Mouse (Mus musculus) ovary, postnatal 36 days (tissue): ENCODE results near the gene Mrpl43.
"Not testable (repeated sequence)": the region's sequence is repeated elsewhere in the genome, so short reads cannot be mapped to it uniquely, and the experiment has no call there.

Experiments used
- DNase-seq: peaks from one replicate; pipeline ENCODE4 v3.0.0; 2022; ENCODE audit warnings: low spot score, mixed read lengths

Gene Mrpl43

DNA sequence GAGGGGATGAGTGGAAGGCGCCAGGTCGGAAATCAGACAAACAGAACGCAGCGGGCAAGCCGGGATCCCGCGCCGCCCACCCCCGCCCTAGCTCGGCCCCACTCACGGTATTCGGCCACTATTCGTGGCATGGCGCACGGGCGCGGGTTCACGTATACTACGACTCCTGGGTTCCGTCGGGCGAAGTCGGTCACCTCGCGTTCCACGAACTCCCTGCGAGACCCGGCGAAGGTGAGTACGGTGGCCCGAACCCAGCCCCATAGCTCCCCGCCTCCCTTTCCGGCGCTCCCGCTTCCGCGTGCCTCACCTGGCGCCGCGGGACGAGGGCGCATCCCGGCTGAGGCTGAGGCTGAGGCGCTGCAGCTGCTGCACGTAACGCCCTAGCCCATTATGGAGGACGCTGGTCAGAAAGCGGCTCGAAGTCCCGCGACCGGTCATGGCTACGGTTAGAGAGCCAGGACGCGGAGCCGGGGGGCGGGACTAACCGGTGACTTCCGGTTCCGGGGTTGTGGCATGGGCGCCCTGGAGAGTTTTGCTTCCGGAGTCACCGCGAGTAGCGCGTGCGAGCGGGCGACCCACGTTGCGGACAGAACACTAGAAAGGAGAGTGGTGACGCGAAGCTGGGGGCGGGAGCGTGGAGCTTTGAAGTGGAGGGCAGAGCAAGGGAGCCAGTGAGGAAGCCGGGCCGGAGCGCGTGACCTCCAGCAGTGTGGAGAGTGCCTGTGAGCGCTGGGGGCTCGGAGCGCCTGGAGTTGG, at the start of gene Mrpl43:
Gene Mrpl43, minus strand, starts transcription at position 486 of the 756 bp plus-strand sequence.
- peak; percentile 95 for DNase-seq

DNA sequence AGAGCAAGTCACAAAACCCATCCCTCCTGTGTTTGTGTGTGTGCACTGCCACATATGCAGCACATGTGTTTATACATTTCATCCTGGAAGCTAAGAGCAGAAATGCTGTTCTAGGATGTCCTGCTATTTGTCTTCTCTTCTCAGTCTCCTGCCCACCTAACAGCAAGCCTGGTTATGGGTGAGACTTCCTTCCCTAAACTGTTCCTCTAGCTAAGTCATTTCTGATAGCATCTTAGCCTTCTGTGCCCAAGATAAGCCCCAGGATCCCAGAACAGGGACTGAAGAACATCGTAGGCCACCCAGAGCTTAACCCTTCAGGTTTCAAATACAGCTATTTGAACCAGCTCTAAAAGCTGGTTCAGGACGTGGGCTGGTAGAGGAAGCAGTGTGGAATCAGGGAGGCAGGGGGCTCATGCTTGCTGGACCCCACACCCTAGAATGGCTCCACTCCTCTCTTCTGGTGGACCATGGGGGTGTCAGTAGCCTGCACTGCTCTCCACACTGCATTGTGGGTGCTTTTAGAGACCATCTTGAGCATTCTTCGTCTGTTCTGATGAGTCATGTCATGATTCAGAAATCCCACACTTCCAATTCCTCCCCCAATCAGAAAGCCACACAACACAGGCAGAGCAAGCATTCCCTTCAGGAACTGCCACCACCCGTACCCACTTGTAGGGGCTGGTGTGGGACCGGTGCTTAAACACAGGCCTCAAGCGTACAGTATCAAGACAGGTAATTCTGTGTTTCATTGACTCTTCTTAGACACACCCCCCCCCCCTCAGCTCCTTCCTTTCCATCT, 48.8 kb upstream of the Mrpl43 start:
- DNase-seq = no peak

DNA sequence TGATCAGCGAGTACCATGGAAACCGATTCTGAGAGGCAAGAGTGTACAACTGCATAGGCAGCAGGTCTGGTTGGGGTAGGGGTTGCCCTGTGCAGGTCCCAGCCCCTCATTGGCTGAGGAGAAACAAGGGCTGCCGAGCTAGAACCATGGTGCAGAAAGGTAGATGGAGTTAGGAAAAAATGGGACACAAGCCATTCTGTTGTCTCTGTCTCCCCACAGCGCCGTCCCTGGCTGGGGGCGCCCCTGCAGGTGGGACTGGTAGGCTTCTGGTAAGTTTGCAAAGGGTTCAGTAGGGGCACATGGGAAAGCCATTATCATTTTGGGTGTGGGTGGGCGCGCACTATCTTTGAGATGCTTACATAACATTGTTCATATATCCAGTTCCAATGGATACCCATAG, 47.2 kb upstream of the Mrpl43 start:
- DNase-seq = no peak

DNA sequence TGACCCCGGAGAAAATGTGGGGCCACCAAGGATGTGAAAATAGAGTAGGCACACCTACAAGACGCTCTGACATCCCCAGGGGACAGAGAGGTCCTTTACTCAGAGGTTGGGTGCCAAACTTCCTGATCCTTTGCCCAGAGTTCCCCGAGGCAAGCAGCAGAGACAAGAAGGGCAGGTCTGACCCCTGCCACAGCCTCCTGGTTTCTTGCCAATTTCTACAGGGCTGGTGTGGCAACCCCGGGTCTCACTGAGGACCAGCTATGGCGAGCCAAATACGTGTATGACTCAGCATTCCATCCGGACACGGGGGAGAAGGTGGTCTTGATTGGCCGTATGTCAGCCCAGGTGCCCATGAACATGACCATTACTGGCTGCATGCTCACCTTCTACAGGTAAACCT, 43.3 kb upstream of the Mrpl43 start:
- no peak for DNase-seq

DNA sequence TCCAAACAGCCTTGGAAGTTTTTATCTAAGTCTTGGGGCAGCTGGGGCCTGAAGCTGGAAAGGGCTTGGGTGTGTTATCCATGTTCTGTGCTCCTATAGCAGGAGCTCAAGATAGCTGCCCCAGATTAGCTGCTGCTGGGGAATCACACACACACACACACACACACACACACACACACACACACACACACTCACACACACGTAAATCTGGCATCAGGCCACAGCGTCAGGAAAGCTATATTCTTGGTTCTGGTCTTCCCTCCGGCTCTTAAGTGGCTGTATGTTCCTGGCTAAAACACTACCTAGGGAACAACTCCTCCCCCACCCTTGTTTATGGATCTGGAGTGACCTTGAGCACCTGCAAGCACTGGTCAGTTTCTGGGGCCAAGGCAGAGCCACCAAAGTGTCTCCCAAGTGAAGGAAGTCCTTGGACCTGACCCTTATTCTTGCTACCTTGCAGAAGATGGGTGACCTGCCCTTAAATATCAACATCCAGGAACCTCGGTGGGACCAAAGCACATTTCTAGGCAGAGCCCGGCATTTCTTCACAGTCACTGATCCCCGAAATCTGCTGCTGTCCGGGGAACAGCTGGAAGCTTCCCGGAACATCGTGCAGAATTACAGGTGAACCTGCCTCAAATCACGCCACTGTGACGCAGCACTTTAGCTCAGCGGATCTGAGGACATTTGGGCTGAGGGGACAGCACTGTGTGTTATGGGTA, 42.6 kb upstream of the Mrpl43 start:
- no peak for DNase-seq

DNA sequence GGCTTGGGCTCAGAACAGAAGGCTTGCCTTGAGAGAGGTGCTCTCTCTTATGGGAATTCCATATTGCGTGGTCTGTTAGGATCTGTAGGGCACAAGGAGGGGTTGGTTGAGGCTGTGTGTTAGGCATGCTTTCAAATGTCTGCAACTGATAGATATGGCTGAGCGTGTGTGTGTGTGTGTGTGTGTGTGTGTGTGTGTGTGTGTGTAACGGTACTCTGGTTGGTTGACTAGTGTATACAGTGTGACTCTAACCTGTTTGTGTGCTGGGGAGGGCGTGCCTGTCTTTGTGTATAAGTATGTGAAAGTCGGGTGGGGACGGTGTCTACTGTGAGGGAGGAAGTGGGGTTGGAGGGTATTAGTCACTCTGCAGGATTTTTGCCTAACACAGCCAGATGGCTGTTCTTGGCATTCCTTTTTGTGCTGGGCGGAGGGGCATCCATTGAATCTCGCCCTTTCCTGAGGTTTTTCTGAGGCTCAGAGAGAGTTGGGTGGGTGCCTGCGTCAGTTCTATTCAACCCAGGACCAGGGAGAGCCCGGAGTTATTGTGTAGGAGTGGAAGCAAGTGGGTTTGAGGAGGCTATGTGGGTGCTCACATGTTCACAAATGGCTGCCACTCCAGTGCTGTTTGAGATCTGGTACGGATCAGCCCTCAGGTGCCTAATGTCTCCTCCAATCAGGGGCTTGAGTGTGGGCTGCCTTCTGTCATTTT, 41.8 kb upstream of the Mrpl43 start:
- DNase-seq = peak; percentile 55

DNA sequence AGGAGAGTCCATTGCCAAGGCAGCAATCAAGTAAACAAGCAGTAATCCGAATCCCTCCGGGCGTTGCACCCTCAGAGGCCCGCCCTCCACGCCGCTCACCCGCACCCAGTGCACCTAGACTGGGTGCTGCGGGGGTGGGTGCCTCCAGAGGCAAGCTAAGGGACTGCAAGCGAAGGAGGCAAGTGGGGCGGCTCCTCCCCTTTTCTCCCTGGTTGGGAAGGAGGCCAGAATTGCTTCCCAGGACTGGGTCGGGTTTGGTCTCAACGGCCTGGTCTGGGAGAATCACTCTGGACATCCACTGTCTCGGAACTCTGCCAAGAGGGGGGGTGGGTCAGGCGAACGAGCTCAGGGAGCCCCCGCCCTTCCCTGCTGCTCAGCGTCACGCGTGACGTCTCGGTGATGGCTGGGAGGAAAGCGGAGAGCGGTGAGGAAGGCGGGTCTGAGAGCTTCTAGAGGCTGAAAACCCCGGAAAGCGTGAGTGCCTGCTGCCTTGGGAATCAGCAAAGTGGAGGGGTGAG, 41.2 kb upstream of the Mrpl43 start, which contains the start of gene Sfxn3:
Gene Sfxn3, plus strand, starts transcription at position 87 of the 518 bp plus-strand sequence.
- peak; percentile 91 for DNase-seq

DNA sequence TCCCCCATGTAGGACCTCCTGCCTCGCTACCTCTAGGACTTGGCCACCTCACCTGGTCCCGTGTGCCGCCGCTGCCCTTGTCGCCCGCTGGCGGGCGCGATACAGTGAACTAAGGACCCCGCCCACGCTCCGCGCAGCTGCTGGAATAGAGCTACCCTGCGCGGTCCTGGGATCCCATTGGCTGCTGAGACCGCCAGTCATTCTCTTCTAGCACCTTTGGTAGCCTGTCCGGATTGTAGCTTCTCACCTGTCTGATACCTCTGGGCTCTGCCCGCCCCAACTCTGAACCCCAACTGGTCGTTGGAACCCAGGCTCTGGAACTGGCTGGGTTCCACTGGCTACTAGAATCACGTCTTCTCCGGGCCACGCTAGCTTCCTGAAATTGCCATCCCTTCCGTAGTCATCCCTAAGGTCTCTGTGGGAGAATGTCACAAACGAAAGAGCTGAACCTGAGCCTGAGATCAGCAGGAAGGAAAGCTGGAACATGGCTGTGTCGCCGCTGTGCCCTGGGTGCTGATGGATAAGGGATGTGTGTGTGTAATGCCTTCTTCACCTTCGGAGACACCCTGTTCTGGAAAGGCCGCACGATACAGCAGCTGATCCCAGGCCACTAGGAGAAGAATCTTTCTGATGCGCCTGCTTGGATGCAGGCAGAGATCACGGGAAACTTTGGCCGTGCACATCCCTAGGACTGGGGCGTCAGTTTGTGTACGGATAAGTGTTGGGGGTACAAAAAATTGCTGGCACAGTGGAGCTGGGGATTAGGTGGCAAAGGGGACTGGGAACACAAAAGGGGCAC, 40.5 kb upstream of the Mrpl43 start:
- peak; percentile 85 for DNase-seq

DNA sequence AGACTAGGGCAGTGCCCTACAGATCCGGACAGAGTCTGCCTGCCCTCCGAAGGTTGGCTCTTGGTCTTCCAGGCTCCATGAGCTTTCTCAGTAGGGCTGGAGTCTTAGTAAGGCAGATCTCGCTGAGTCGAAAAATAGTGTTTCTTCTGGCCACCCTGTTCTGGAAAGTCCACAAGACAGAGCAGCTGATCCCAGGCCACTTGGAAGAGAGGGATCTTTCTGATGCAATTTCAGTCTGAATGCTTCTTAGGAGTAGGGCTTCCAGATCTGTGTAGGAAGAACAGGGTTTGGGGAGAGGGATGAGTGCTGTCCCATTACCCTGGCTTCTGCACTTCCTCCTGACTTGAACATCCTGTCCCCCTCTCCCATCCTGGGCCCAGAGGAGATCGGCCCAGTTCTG, 39.4 kb upstream of the Mrpl43 start, which contains the start of gene Pdzd7:
Gene Pdzd7, minus strand, starts transcription at position 67 of the 400 bp plus-strand sequence.
- DNase-seq = no peak

DNA sequence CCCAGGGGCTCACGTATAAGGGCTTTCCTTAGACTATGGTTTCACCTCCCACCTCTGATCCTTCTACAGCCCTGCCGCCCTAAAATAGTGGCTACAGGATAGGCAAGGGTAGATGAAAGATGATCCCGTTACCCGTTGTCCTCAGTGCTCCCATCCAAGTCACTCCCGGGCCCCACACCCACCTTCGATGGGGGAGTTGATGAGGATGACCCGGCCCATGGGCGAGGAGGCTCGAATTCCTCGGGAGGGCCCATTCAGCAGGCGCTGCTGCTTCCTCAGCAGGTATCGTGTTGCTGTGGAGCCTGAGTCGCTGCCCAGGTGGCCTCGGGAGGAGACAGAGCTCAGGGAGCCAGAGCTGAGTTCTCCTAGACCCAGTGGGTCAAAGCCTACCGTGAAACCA, 39.0 kb upstream of the Mrpl43 start:
- no peak for DNase-seq

DNA sequence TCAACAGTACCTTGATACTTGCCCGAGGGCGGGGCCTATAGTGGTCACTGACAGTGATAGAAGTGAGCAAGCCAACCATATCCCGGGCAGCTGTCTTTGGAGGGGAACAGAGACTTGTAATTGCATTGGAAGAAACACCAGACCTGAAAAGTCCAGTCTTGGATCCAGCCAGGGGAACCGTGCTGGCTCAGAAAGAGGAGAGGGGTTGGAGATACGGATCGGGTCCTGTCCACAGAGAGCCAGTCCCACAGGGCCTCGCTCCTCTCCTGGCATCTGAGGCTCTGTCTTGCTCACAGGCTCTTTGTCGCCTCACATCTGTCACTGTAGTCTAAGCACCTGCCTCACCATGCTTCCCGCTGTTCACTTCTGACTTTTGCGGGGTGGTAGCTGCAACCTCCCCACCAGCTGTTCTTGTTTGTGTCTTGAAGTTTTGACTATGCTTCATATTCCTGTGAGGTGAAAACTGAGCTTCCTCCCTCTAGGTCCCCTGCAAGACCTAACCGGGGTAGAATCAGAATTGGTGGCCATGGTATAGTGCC, 38.2 kb upstream of the Mrpl43 start:
- no peak for DNase-seq

DNA sequence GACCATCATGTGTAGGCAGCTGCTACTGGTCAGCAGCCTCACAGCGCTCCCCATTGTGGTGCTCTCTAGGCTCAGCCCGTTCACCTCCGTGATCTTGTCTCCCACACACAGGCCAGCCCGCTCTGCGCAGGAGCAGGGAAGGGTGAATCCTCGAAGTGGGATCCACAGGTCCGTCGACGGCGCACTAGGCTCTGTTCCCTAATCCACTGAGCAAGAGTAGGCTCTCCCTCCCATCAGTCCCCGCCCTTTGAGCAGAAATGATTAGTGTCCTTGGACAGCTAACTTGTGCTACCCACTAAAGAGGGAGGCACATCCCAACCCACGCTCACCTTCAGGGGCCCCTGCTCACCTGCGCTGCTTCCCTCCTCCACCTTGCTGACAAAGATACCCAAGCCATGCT, 34.0 kb upstream of the Mrpl43 start:
- no peak for DNase-seq

DNA sequence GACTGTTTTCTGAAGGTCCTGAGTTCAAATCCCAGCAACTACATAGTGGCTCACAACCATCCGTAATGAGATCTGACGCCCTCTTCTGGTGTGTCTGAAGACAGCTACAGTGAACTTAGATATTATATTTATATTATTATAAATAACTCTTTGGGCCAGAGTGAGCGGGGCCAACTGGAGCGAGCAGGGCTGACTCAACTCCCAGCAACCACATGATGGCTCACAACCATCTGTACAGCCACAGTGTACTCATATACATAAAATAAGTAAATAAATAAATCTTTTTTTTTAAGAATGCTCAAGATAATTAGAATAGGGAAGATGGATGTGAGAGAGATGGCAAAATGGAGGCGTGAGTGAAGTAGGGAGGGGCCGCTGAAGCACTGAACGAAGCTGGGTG, 32.0 kb upstream of the Mrpl43 start:
- DNase-seq = not testable (repeated sequence)

DNA sequence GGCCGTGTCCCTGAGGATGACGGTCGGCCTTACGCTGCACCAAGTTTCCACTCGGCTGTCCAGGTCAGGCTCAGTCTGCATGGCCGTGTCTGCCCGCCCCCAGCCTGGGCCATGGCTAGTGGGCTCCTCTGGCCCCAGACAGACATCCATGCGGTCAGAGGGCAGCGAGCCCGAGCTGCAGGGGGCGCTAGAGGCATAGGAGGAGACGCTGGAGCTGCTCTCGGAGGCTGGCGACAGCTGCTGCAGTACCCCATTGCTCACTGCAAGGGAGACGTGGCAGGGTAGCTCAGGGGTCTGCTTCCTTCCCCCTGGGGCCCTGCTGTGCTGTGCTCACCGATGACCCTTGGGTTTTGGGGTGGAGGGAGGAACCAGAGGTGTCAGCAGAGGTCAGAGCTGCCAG, 30.6 kb upstream of the Mrpl43 start:
- peak; percentile 62 for DNase-seq

DNA sequence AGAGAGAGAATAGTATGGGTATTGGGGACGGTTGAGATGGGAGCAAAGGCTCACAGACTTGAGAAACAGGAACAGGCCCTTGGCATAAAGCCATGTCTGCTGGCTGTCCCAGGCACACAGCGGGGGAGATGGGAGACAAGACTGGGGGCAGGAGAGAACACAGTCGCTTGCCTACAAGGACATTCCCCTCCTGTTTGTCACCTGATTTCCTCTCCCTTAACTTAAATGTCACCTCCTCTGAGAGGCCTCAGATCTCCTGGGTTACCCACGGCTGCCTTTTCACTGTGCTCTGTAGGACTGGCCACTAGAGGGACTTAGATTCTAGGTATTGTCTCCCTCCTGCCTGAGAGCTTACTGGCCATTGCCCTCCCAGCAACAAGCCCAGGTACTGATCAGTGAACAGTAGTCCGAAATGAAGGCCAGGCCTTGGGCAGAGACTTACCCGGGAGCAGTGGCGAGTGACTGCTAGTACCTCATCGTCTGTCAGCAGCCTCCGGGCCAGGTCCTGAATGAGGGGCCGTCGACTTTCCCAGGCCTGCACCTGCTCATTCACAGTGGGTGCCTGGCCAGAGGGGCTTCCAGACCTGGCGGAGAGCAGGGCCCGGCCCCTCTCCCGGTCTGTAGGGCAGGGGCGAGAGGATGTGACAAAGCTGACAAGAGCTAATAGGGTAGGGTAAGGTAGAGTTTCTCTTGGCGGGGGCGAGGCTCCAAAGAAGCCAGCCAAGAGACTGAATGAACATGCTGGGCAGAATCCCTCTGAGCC, 26.5 kb upstream of the Mrpl43 start:
- no peak for DNase-seq

DNA sequence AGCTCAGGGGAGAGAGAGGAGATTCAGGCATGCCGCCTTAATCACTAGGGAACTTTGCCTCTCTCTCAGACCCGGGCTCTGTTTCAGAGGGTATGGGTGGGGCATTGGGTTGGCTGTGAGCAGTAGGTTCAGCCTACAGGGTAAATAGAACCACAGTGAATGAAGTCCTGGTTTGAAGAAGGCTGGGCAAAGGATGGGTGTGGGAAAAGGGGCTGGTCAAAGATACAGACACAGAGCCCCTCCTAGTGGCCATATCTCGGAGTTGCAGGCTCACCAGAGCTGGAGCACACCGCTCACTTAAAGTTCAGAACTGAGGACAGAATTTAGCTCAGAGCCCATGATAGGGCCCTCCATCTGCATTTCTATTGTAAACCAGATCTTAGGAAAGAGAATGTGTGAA, 25.5 kb upstream of the Mrpl43 start:
- peak; percentile 78 for DNase-seq

DNA sequence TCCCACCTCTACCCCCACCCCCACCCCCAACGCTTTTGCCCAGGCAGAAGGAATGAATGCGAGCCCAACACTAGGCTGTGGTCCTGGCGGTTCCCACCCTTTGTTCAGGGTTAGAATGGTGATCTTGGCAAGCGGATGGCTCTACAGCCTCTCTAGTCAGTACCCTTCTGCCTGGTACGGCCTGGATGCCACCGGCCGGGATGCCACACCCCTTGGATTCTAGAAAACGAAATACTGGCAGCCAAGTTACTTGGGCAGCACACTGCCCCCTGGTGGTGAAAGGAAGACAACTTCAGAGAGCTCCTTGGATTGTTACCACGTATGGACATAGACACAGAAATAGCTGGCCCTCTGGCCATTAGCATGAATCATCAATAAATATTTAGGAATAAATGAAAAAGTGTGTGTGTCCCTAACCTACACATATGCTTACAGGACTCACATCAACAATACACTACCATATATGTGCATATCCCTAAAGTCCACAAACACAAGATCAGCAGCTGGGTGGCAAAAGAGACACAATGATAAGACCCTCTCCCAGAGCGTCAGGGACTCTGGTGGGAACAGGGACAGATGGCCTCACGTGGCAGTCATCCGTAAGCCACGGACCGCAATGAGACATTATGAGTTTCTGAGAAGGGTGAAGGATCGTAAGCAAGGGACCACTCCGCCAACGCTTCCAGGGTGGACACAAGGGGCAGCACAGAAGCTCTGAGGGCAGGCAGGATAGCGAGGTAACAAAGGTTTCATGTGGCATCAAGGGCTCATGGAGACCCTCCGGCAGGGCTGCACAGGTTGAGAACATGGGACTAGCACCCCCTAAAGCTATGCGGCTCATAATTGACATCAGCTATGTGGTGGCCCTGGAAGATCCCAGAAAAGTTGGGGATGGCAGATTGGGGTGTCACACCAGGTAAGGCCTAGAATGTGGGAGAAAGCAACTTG, 24.8 kb upstream of the Mrpl43 start:
- DNase-seq = peak; percentile 69

DNA sequence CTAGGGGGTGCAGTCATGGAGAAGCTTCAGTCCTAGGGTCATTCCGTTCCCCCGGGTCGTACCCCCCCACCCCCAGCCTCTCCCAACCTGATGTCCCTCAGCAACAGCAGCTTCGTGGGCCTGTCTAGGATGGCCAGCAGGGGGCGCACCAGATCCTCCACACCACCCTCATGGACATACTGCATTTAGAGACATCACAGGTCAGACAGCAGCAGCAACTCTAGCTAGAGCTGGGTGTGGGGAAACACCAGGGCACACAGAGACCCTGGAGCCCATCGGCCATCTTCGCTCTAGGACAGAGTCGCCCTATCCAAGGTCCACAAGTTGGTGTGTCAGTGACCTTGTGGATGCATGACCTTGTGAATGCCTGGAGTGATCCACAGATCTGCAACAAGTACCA, 23.9 kb upstream of the Mrpl43 start:
- DNase-seq = peak; percentile 64

DNA sequence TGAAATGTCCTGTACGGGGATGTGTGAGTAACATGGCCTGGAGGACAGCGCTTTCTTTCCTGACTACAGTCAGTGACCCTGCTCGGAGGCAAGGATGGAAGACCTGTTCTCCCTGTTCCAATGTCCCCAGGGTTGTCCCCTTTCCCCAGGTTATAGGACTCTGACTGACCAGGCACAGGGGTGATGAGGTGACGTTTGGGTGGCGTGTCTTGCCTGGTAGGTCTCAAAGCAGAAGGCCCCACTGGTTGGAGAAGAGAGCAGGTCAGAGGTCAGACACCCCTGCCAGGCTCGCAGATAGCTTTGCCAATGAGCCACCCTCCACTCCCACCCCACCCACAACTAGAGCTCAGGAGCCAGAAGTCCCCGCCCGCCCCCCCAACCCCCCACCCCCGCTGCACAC, 23.3 kb upstream of the Mrpl43 start:
- DNase-seq = no peak
